Mouse (Mus musculus) brain, embryonic 18.5 days (tissue): ENCODE data around the gene Slc16a9.
"Not testable (repeated sequence)": the region's sequence is repeated elsewhere in the genome, so short reads cannot be mapped to it uniquely, and the experiment has no call there.

ENCODE experiments used
- DNase-seq: peaks from one replicate; pipeline ENCODE4 v3.0.0-alpha.2; 2012; ENCODE audit warnings: low read depth, low spot score

Gene Slc16a9

DNA sequence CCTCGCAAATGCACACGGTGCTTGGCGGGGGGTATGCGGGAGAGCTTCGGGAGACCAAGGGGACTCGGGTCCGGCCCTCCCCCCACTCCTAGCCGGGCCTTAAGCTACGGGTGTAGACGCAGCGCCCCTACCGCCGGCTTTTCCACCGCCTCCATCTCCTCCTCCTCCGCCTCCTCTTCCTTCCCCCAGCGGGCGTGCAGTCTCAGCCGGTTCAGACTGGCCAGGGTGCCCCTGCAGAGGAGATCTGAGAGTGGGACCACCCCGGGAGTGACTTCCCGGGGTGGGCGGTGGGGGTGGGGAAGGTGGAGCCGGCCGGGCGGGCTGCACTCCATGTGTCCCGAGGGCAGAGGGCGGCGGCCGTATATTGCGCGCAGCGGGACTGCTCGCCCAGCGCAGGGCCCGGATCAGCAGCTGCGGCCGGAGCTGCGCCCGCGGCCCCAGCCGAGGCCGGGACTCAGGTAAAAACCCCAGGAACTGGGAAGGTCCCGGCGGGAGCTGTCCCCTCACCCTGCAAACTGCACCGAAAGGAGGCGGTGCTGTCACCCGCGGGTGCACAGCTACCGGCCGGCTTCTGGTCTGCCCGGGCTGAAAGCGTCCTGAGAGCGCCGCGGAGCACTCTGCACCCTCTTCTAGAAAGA, at the start of gene Slc16a9:
Gene Slc16a9 (plus strand): TSS at position 180 of the 638 bp plus-strand sequence.
- DNase-seq, result no peak

DNA sequence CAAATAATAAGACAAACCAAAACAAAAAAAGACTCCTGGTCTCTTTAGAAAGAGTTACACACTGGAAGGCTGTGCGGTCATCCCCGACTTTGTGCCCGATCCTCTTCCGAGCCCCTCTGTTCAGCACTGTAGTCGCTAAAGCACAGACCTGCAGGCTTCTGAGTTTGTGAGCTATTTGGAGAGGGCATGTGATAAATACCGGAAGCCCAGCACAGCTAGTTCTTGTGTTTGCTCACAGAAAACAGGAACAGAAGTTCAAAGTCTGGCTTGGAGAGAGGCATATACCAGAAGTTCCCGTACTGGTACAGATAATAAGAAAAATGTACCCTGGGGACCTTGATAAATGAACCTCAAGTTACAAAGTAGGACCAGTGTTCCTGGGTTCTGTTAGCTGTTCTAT, 49.6 kb upstream of the Slc16a9 start:
- DNase-seq, result no peak

GRCm38 (mm10) chr10:70195786-70196185, 49.1 kb upstream of the Slc16a9 start:
- DNase-seq, result no peak

GRCm38 (mm10) chr10:70196666-70197065, 48.2 kb upstream of the Slc16a9 start:
- no peak for DNase-seq

GRCm38 (mm10) chr10:70197601-70198000, 47.3 kb upstream of the Slc16a9 start:
- DNase-seq, result no peak

DNA sequence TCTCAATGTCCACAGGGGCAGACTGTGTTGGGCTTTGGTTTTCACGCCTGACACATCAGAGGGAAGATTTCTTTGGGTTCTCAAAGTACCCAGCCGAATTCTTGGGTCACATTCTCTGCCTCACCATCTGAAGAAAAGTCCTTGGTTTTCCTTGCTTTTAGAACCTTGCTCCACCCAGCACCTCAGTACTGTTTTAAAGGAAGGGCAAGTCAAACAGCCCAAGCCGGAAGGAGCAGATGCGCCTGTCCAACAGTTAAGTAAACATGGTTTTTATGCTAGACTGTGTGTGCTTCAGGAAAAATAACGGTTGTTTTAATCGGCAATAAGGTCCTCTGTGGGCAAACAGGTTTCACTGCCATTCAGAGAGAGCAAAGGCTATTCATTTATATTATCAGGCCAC, 46.9 kb upstream of the Slc16a9 start:
- no peak for DNase-seq

DNA sequence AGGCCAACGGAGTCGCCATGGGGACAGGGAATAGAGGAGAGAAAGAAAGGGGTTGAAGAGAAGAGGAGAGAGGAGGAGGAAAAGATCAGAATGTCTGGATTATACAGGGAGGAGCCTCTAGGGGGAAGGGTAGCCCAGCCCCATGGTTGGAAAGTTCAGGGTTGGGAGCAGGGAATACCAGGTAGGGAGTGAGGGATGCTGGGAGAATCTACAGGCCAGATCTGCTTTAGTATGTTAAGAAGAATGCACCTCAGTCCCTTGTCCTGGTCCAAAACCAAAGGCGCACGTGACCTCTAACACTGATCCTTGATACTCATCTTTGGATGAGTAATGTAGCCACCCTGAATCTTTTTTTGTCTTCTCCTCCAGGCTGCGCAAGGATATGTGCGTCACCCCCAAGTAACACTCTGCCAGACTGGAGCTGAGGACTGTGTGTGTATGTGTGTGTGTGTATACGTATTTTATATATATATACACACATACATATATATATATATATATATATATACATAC, 45.9 kb upstream of the Slc16a9 start:
- DNase-seq, result no peak

DNA sequence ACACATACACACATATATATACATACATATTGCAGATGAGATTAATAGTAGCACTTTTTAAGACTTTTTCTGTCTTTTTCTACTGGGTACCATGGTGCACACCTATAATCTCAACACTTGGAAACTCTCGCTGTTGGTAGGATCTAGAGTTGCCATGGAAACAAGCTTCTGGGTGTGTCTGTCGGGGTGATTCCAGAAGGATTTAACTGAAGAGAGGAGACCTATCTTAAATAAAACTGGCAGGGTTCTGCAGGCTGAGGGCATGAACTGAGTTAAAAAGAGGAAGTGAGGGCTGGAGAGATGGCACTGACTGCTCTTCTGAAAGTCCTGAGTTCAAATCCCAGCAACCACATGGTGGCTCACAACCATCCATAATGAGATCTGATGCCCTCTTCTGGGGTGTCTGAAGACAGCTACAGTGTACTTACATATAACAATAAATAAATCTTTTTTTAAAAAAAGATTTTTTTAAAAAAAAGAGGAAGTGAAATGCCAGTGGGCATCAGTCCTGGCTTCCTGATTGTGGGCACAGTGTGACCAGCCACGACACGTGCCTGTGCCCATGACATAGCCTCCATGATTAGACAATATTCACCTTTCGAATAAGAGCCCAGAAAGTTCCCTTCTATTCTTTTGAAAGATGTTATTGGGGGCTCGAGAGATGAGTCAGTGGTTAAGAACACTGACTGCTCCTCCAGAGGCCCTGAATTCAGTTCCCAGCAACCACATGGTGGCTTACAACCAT, 45.3 kb upstream of the Slc16a9 start:
- DNase-seq, result no peak

- DNase-seq, result no peak
Measured at GRCm38 (mm10) chr10:70200889-70201500, 43.9 kb upstream of the Slc16a9 start.

- DNase-seq, result no peak
Measured at GRCm38 (mm10) chr10:70204505-70205399, 40.1 kb upstream of the Slc16a9 start, which contains the start of gene Mrln. Gene Mrln (plus strand): TSS chr10:70204664.

DNA sequence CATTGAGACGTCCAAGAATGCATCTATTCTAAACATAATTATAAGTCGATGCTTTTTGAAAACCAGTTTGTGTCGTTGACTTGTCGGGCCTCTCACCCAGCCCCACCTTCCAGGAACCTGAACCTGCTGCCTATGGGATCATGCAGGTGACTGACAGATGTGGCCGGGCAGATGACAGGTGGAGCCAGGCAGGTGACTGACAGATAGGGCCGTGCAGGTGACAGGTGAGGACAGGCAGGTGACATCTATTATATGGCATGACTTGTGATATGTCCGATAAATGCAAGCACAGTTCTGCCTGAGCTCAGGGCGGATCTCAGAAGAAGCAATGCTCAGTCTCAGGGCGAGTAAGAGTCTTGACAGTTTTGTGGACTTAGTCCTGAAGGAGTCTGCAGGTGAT, 33.6 kb upstream of the Slc16a9 start:
- DNase-seq, result no peak

DNA sequence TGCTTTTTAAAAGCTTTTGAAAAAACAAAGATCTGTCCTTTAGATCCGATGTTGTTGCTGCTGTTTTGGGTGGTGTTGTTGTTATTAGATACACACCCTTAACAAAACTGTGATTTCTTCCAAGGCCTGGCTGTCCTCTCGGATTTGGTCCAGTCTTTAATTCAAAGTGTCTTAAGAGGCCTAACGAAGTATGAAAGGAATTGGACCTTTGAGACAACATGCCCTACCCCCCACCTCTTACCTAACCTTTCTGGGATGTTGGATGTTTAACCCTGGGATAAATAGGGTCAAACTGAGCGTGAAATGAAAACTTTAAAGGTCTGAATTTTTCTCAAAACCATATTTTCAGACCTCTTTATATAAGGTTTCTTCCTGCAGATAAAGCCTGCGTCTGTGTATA, 23.9 kb upstream of the Slc16a9 start:
- no peak for DNase-seq

- DNase-seq, result not testable (repeated sequence)
Measured at GRCm38 (mm10) chr10:70222231-70222630, 22.7 kb upstream of the Slc16a9 start.

GRCm38 (mm10) chr10:70224571-70224970, 20.3 kb upstream of the Slc16a9 start:
- DNase-seq, result no peak

- no peak for DNase-seq
Measured at GRCm38 (mm10) chr10:70225760-70226159, 19.1 kb upstream of the Slc16a9 start.

- DNase-seq, result no peak
Measured at GRCm38 (mm10) chr10:70226608-70227007, 18.3 kb upstream of the Slc16a9 start.

DNA sequence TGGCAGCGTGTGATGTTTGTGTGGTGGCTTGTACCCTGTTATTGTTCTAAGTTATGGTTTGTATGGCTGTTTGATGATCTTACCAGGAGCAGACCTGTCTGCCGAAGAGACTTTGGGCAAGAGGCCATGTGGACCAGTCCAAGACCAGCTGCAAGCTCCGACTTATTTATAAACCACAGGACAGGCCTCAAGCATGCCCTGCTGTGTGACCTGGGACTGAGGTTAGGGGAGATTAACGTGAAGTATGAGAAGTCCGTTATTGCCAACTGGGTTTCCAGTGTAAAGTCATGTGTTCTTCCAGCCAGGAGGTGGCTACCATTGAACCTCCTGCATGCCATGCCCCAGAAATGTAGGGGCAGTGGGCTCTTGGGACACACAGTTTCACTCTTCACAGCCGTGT, 14.5 kb upstream of the Slc16a9 start:
- DNase-seq, result no peak

DNA sequence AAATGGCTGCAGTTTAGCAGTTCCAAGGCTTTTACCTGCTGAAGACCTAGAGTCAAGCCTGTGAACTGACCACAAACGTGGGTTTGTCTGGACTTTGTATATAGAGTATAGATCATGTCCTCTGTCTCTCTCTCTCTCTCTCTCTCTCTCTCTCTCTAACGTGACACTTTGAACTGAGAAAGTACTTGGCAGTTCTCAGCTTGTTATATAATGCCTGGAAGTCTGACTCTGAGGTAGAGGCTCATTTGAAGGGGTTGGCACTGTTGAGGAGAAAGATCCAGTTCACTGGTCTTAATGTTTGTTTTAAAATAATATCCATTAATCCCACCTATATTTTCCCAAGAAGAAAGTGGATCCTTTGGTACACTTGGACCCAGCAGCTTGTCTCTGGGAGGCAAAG, 7.0 kb upstream of the Slc16a9 start:
- DNase-seq, result no peak

DNA sequence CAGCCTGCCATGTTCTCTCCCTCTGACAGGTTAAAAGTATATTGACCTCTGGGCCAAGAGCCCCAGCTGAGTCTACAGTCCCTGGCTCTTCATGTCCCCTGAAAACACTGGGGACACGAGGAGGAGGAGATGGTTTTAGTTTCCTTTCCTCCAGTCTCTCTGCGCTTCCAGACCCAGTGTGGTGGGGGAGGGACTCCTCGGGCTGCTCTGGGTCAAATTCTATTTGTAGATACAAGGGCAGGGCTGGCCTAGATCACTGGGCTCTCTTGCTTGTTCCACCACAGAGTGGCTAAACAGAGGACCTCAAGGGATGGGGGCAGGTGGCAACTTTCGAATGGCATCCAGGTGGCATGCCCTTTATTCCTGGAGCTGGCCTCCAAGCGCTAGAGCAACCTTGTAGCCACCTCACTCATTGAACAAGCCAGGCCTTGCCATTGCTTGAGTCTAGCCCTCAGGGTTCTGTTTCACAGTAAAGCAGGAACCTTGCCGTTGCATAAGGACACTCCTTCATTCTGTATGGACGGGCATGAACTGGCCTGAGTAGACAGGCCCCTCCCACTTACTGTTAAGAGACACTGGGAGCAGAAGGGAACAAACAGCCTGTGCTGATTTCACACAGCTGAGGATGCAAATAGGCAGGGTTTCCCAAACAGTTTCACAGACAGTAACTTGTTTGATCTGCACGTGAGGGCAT, 2.0 kb upstream of the Slc16a9 start:
- no peak for DNase-seq

DNA sequence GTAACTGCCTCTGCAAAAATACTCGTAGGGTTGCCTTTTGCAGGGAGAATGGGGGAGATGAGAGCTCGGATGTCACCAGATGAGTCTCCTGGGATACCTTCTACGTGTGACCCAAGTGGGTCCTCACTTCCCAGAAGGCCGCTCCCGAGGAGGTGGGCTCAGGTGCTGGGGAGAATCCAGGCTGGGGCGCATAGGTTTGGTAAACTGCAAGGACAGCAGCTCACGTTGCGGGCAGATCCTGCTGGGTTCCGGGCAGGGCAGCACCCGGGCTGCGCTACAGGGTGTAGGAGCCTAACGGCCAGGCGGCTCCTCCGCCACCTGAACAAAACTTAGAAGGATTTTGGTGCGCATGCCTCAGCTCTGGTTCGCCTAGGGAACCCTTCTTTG, 652 bp downstream of the Slc16a9 start:
- DNase-seq, result no peak

DNA sequence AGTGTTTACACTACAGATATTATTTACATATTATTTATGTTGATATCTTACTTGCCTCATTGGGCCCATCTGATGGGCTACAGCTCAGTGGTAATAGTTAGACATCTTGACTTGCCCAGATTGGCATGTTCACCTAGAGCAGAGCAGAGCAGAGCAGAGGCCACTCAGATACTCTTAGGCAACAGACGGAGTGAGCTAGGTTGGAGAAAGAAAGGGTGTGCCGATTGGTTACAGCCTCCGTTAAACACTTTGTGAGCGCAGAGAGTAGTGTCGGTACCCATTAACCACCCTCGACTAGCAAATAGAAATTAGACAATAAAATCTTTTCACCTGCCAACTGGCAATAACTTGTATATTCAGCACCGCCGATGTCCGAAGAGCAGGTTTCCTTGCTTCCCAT, 1.2 kb downstream of the Slc16a9 start:
- DNase-seq, result no peak
